Mouse (Mus musculus) ES-E14 (cell line): ENCODE results near the gene Mndal.
"Not testable (repeated sequence)": the region's sequence is repeated elsewhere in the genome, so short reads cannot be mapped to it uniquely, and the experiment has no call there.

Experiments used
- HCFC1 ChIP-seq: IDR thresholded peaks from 2 replicates; pipeline ENCODE4 v1.6.1; 2012; ENCODE audit warnings: low read length, inconsistent platforms, borderline replicate concordance; ENCODE audit not compliant: insufficient read depth
- ZC3H11A ChIP-seq: IDR thresholded peaks from 2 replicates; pipeline ENCODE4 v1.6.1; 2012; ENCODE audit warnings: low read depth, mild to moderate bottlenecking, inconsistent platforms, low read length, borderline replicate concordance
- ZNF384 ChIP-seq: IDR thresholded peaks from 2 replicates; pipeline ENCODE4 v1.6.1; 2012; ENCODE audit warnings: low read depth, low read length, inconsistent platforms

GRCm38 (mm10) chr1:173878264-173878663 lies 64.0 kb downstream of the Mndal start:
- not testable (repeated sequence) for TF ChIP-seq HCFC1, ZC3H11A, ZNF384
